Comparison of ENCODE assay signal across 8 mouse cellular contexts in the genomic region with DNA sequence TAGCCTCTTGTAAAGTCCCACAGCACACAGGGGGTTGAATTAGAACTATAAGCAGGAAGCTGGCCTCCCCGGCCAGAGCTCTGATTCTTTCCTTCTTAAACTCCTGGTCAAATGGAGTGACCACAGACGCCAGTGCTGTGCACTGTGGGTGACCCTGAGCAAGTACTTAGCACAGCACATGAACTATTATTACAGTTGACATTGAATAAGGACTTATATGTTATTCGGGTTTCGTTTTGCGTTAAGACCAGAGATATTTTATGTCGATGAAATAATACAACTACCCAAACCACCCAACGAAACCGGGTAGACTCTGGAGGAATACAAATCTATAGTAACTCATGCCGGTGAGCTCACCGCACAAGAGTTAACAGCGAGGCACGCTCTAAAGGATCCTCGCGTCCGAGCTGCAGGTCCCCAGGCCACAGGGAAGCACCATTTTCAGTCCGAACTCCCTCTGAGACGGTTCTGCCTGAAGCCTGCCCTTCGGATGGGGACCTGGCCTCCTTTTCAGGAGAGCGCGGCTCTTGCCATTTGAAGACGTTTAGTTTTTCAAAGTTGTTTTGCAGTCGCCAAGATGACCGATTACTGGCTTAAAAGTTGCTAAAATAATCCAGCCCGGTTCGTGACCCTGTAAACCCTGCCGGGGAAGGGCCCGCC. TPM values are rescaled to one million over a fixed set of nuclear protein-coding genes. Genes with fewer than 3 reads are reported as not detected.
DNase-seq lines count a peak whose midpoint lies in the region; ATAC-seq and TF ChIP-seq lines count a peak whose summit lies in the region.

No protein-coding gene starts in this region.

- ATAC-seq in forebrain, embryonic 11.5 days (replicated peaks; ENCODE audit: low FRiP score), result peak; percentile 13
- 0 out of 2 replicates have a peak, but pooled peaks have one; percentile 1 for ATAC-seq in limb, embryonic 11.5 days (ENCODE audit: insufficient number of reproducible peaks, low FRiP score, low TSS enrichment, low read depth)
- peak; percentile 31 for ATAC-seq in neural tube, embryonic 12.5 days (ENCODE audit: low FRiP score, low read depth)

- TF ChIP-seq EP300 in CH12.LX (IDR thresholded peaks at IDR 0.05; ENCODE audit: low read length), result no peak

- TF ChIP-seq CTCF in CH12.LX (conservative IDR thresholded peaks at IDR 0.05 in 1 of 2, IDR thresholded peaks at IDR 0.05 in 1 of 2; ENCODE audit: low read depth in 2 of 2, low read length in 2 of 2), result no peak

- peak overlapping the region; percentile 57 to 77 (median 61) for H3K4me3 ChIP-seq in CH12.LX (replicated peaks in 1 of 3; ENCODE audit: low read depth in 2 of 3, low read length in 2 of 3, poor library complexity in 1 of 3)
- peak overlapping the region; percentile 51 for H3K4me3 ChIP-seq in forebrain, embryonic 11.5 days (ENCODE audit: low read depth, low read length)
- H3K4me3 ChIP-seq in limb, embryonic 11.5 days (ENCODE audit: low read depth, low read length), result peak overlapping the region; percentile 35
- peak overlapping the region; percentile 57 for H3K4me3 ChIP-seq in neural tube, embryonic 12.5 days

- H3K4me2 ChIP-seq in CH12.LX (ENCODE audit: insufficient read depth, low read depth, poor library complexity, severe bottlenecking), result peak overlapping the region; percentile 79
- peak overlapping the region; percentile 73 for H3K4me2 ChIP-seq in forebrain, embryonic 11.5 days (ENCODE audit: low read depth, low read length, severe bottlenecking)
- H3K4me2 ChIP-seq in limb, embryonic 11.5 days (ENCODE audit: low read depth, severe bottlenecking), result peak overlapping the region; percentile 63
- H3K4me2 ChIP-seq in neural tube, embryonic 12.5 days (replicated peaks), result peak overlapping the region; percentile 79

- in situ Hi-C loops in CH12.LX (cut with MboI; ENCODE audit: low pct_ligation_motif_present, low pct_unique_long_range_greater_than_20kb, low sequenced_read_pairs), result no loop called here

- H3K27me3 ChIP-seq in CH12.LX (replicated peaks), result no peaks in the 10 kb centered on the region
- no peaks in the 10 kb centered on the region for H3K27me3 ChIP-seq in forebrain, embryonic 11.5 days (ENCODE audit: control insufficient read depth, insufficient read depth, low read length)
- H3K27me3 ChIP-seq in limb, embryonic 11.5 days (ENCODE audit: control insufficient read depth, insufficient read depth, low read length), result no peaks in the 10 kb centered on the region
- H3K27me3 ChIP-seq in neural tube, embryonic 12.5 days (replicated peaks), result no peaks in the 10 kb centered on the region

- no peak for TF ChIP-seq POLR2A in CH12.LX (IDR thresholded peaks at IDR 0.05; ENCODE audit: low read depth, low read length)

- no peaks in the 10 kb centered on the region; the same call in 1 of the 2 replicates for H3K79me2 ChIP-seq in CH12.LX (replicated peaks; ENCODE audit: control insufficient read depth, extremely low read depth, insufficient read depth, poor library complexity, severe bottlenecking)

- DNase-seq in adrenal gland, adult (ENCODE audit: inconsistent age in 2 of 2, low spot score in 1 of 2), result peak; percentile 23 to 68
- no peak for DNase-seq in adrenal gland, postnatal 4 days (ENCODE audit: low spot score in 2 of 2)
- peak; percentile 39 for DNase-seq in CH12.LX (ENCODE audit: extremely low read depth)
- DNase-seq in forebrain, embryonic 11.5 days (ENCODE audit: low spot score), result no peak
- DNase-seq in limb, embryonic 11.5 days (ENCODE audit: low spot score), result peak; percentile 26
- DNase-seq in ovary, postnatal 14 days (ENCODE audit: low spot score), result no peak
- DNase-seq in layer of hippocampus, postnatal 36 days, result no peak

- dilution Hi-C loops in CH12.LX (cut with MboI; ENCODE audit: extremely low pct_ligation_motif_present, extremely low pct_unique_long_range_greater_than_20kb, low sequenced_read_pairs), result no loop called here

- TF ChIP-seq RAD21 in CH12.LX (IDR thresholded peaks at IDR 0.05; ENCODE audit: low read depth, low read length), result no peak

- 3% methylated on average over 27 of the region's 27 CpGs for WGBS in forebrain, embryonic 11.5 days
- 4% methylated on average over 27 of the region's 27 CpGs for WGBS in limb, embryonic 11.5 days
- 2% methylated on average over 27 of the region's 27 CpGs for WGBS in neural tube, embryonic 12.5 days

- no peaks in the 10 kb centered on the region for H3K9me3 ChIP-seq in CH12.LX (replicated peaks; ENCODE audit: low read length)
- no peaks in the 10 kb centered on the region for H3K9me3 ChIP-seq in forebrain, embryonic 11.5 days (ENCODE audit: control insufficient read depth, low read length)
- no peaks in the 10 kb centered on the region for H3K9me3 ChIP-seq in limb, embryonic 11.5 days (ENCODE audit: control insufficient read depth, low read length)
- H3K9me3 ChIP-seq in neural tube, embryonic 12.5 days, result no peaks in the 10 kb centered on the region

- peak overlapping the region; percentile 12; the same call in 1 of the 2 replicates for H3K27ac ChIP-seq in CH12.LX (ENCODE audit: insufficient read depth, low read depth)
- H3K27ac ChIP-seq in forebrain, embryonic 11.5 days (ENCODE audit: low read depth, low read length), result no peak overlapping the region
- no peak overlapping the region; the same call in 1 of the 2 replicates for H3K27ac ChIP-seq in limb, embryonic 11.5 days (replicated peaks; ENCODE audit: low read depth, low read length)
- 0 out of 2 replicates have a peak overlapping the region, but pooled peaks have one; percentile 16 for H3K27ac ChIP-seq in neural tube, embryonic 12.5 days

- peak overlapping the region; percentile 75 for H3K9ac ChIP-seq in CH12.LX (ENCODE audit: insufficient read depth, low read depth)
- peak overlapping the region; percentile 70 for H3K9ac ChIP-seq in forebrain, embryonic 11.5 days (ENCODE audit: low read length)
- peak overlapping the region; percentile 62 for H3K9ac ChIP-seq in limb, embryonic 11.5 days (ENCODE audit: low read length)
- H3K9ac ChIP-seq in neural tube, embryonic 12.5 days, result peak overlapping the region; percentile 59

- peaks cover 13 to 35% of the 10 kb centered on the region in 2 experiments for H3K36me3 ChIP-seq in CH12.LX (replicated peaks in 1 of 2; ENCODE audit: control insufficient read depth in 1 of 2, insufficient read depth in 1 of 2, low read length in 1 of 2)
- no peaks in the 10 kb centered on the region for H3K36me3 ChIP-seq in forebrain, embryonic 11.5 days (ENCODE audit: control insufficient read depth, insufficient read depth, low read length)
- H3K36me3 ChIP-seq in limb, embryonic 11.5 days (ENCODE audit: control insufficient read depth, insufficient read depth, low read length), result no peaks in the 10 kb centered on the region; the same call in 1 of the 2 replicates
- H3K36me3 ChIP-seq in neural tube, embryonic 12.5 days, result no peaks in the 10 kb centered on the region

- peaks cover 3 to 23% of the 10 kb centered on the region in 2 experiments; a peak in 3 of 4 replicates for H3K4me1 ChIP-seq in CH12.LX (ENCODE audit: control insufficient read depth in 1 of 2, insufficient read depth in 2 of 2)
- H3K4me1 ChIP-seq in forebrain, embryonic 11.5 days (replicated peaks; ENCODE audit: control insufficient read depth, insufficient read depth, low read length), result peaks cover 5% of the 10 kb centered on the region; the same call in 1 of the 2 replicates
- peaks cover 9% of the 10 kb centered on the region; the same call in 1 of the 2 replicates for H3K4me1 ChIP-seq in limb, embryonic 11.5 days (ENCODE audit: control insufficient read depth, insufficient read depth, low read length)
- peaks cover 13% of the 10 kb centered on the region; the same call in 1 of the 2 replicates for H3K4me1 ChIP-seq in neural tube, embryonic 12.5 days

TF ChIP-seq in CH12.LX, 34 proteins besides CTCF, POLR2A, EP300 and RAD21 (continues in another document):
- 0 out of 2 replicates have a peak, but pooled peaks have one; percentile 6 for TF ChIP-seq ELF1 (IDR thresholded peaks at IDR 0.05; ENCODE audit: low read depth, low read length)

RNA-seq across cellular contexts. Expression of a gene that starts 0.6 kb away (rescaled TPM):
- total RNA-seq in adrenal gland, postnatal 4 days (2021), result 10 to 100 TPM; 30.8 to 41.5 TPM
- total RNA-seq in CH12.LX (2012; rRNA removed) (38.5 and 39.5 TPM in 2 replicates), CH12.LX (2014; rRNA removed) (35.8 and 39.8 TPM in 2 replicates)
- polyA plus RNA-seq in CH12.LX (2012; ENCODE audit: insufficient read length, low read depth), result 38.3 and 41.6 TPM in 2 replicates
- polyA plus RNA-seq in forebrain, embryonic 11.5 days (2014; fragmentation: Nextera tagmentation; extraction: Ambion mirVana), result 15.9 and 16.1 TPM in 2 replicates
- 14.5 and 15.8 TPM in 2 replicates for polyA plus RNA-seq in limb, embryonic 11.5 days (2014; fragmentation: Nextera tagmentation; extraction: Ambion mirVana)
- 7.3 and 9.2 TPM in 2 replicates for polyA plus RNA-seq in neural tube, embryonic 12.5 days (2016; fragmentation: Nextera tagmentation; extraction: Ambion mirVana)
- total RNA-seq in layer of hippocampus, postnatal 36 days (2021), result 1 to 10 TPM; 5.2 to 5.6 TPM

RNA-seq across cellular contexts. Expression of a gene that starts 21.8 kb away (rescaled TPM):
- 10 to 100 TPM; 36.0 to 38.8 TPM for total RNA-seq in adrenal gland, postnatal 4 days (2021)
- total RNA-seq in CH12.LX (2012; rRNA removed) (65.7 and 72.8 TPM in 2 replicates), CH12.LX (2014; rRNA removed) (53.4 and 55.7 TPM in 2 replicates)
- 52.9 and 63.5 TPM in 2 replicates for polyA plus RNA-seq in CH12.LX (2012; ENCODE audit: insufficient read length, low read depth)
- 22.1 and 23.7 TPM in 2 replicates for polyA plus RNA-seq in forebrain, embryonic 11.5 days (2014; fragmentation: Nextera tagmentation; extraction: Ambion mirVana)
- polyA plus RNA-seq in limb, embryonic 11.5 days (2014; fragmentation: Nextera tagmentation; extraction: Ambion mirVana), result 24.7 and 26.1 TPM in 2 replicates
- polyA plus RNA-seq in neural tube, embryonic 12.5 days (2016; fragmentation: Nextera tagmentation; extraction: Ambion mirVana), result 33.4 and 33.7 TPM in 2 replicates
- 10 to 100 TPM; 26.7 to 29.9 TPM for total RNA-seq in layer of hippocampus, postnatal 36 days (2021)

RNA-seq across cellular contexts. Expression of a gene that starts 33.1 kb away (rescaled TPM):
- total RNA-seq in adrenal gland, postnatal 4 days (2021), result 10 to 100 TPM; 17.6 to 23.8 TPM
- not detected in 2 replicates for total RNA-seq in CH12.LX (2012; rRNA removed)
- total RNA-seq in CH12.LX (2014; rRNA removed), result not detected in 2 replicates
- polyA plus RNA-seq in CH12.LX (2012; ENCODE audit: insufficient read length, low read depth), result not detected in 2 replicates
- polyA plus RNA-seq in forebrain, embryonic 11.5 days (2014; fragmentation: Nextera tagmentation; extraction: Ambion mirVana), result 4.4 and 4.5 TPM in 2 replicates
- polyA plus RNA-seq in limb, embryonic 11.5 days (2014; fragmentation: Nextera tagmentation; extraction: Ambion mirVana), result 1.5 and 1.6 TPM in 2 replicates
- polyA plus RNA-seq in neural tube, embryonic 12.5 days (2016; fragmentation: Nextera tagmentation; extraction: Ambion mirVana), result 5.9 and 6.2 TPM in 2 replicates
- 1 to 10 TPM; 4.5 to 4.7 TPM for total RNA-seq in layer of hippocampus, postnatal 36 days (2021)

RNA-seq across cellular contexts. Expression of a gene that starts 51.4 kb away (rescaled TPM):
- total RNA-seq in adrenal gland, postnatal 4 days (2021), result 10 to 100 TPM; 23.0 to 25.2 TPM
- total RNA-seq in CH12.LX (2012; rRNA removed), result 50.2 and 65.3 TPM in 2 replicates
- 39.9 and 41.9 TPM in 2 replicates for total RNA-seq in CH12.LX (2014; rRNA removed)
- 79.0 and 80.6 TPM in 2 replicates for polyA plus RNA-seq in CH12.LX (2012; ENCODE audit: insufficient read length, low read depth)
- 10.7 and 12.5 TPM in 2 replicates for polyA plus RNA-seq in forebrain, embryonic 11.5 days (2014; fragmentation: Nextera tagmentation; extraction: Ambion mirVana)
- 16.6 and 16.9 TPM in 2 replicates for polyA plus RNA-seq in limb, embryonic 11.5 days (2014; fragmentation: Nextera tagmentation; extraction: Ambion mirVana)
- polyA plus RNA-seq in neural tube, embryonic 12.5 days (2016; fragmentation: Nextera tagmentation; extraction: Ambion mirVana), result 12.2 and 12.6 TPM in 2 replicates
- total RNA-seq in layer of hippocampus, postnatal 36 days (2021), result 10 to 100 TPM; 12.5 to 13.6 TPM

Comparison
In these comparisons a context has a peak if more than half of its experiments do, and no peak if none do; other contexts are left out.
1. DNase-seq: peak in adrenal gland, adult (2 of 2), CH12.LX (single experiment) and limb, embryonic 11.5 days (single experiment); none in adrenal gland, postnatal 4 days (0 of 2), forebrain, embryonic 11.5 days (single experiment), ovary, postnatal 14 days (single experiment) and layer of hippocampus, postnatal 36 days (0 of 2).
2. H3K27ac ChIP-seq: peak in CH12.LX (single experiment) and neural tube, embryonic 12.5 days (single experiment); none in forebrain, embryonic 11.5 days (single experiment) and limb, embryonic 11.5 days (single experiment).
3. Peak in every context shown above with its lines, with median percentiles within 50 percentile points of each other: H3K4me2 ChIP-seq, H3K4me3 ChIP-seq, H3K9ac ChIP-seq and ATAC-seq.